Mouse (Mus musculus) gastrocnemius, postnatal 25 days (tissue): ENCODE data around the gene Mex3d. TPM values are rescaled to one million over a fixed set of nuclear protein-coding genes. Genes with fewer than 3 reads are reported as not detected.

Experiments
- DNase-seq: peaks from one replicate; pipeline ENCODE4 v3.0.0; 2022
- total RNA-seq, 2 experiments: library from RNA; stranded (reverse); gene quantifications; 1 replicate in 1 of 2; 2 replicates in 1 of 2; pipeline ENCODE4 v1.2.3; 2021

Mex3d gene
- total RNA-seq, 2 experiments from 2014 or later, result 3.9 to 4.3 TPM

DNA sequence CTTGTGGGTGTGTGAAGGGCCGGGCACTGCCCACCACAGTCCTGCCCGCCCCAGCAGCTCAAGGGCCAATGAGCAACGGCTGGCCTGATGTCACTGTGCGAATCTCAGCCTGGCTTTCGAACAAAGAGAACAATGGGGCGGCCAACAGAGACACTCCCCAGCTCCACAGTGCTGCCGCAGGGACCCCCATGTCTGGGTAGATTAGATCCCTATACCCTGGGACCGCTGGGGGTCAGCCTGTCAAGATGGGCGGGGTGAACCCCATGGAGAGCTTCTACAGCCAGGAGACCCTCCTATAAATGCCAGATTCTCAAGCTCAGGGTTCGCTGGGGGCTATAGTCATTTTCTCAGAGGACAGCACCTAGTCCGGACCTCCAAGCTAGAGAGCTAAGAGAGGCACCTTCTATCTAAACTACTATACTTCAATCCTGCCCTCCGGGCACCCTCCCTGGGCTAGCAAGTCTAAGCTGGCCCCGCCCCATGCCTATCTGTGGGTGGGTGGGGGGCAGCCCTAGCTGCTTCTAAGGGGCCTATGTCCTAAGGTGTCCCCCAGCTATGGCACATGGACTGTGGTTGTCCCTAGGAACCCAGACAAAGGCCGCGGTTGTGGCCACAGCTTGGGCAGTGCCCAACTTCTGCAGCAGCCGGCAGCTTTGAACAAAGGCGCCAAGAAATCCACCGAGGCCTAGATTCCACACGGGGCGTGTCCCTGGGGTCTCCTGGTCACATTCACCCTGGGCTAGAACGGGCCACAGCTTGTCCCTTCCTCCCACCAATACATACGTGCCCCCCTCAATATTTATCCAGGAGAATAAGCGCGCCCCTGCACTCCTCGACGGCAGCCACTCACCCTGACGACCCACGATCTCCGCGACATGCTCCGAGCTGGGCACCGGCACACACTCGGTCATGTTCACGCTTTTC, 1.4 kb downstream of the Mex3d start:
- DNase-seq, result no peak

- no peak for DNase-seq
These were observed 2.1 kb downstream of the Mex3d start for GRCm38 (mm10) chr10:80385310-80385709.

DNA sequence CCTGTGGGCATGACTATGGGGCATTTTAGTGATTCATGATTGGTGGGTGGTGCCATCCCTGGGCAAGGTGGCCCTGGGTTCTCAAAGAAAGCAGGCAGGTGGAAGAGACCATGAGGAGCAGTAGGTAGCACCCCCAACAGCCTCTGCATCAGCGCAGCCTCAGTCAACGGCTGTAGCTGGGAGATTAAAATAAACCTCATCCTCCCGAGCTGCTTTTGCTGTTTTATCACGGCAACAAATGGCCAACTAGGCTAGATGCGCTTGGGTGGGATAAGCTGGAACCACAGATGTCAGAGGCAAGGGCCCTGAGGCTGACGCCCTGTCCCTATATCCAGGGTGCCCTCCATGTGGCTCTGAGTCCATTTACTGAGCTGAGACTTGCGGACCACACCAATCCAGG, 2.8 kb downstream of the Mex3d start:
- no peak for DNase-seq

GRCm38 (mm10) chr10:80384115-80384639, 3.3 kb downstream of the Mex3d start:
- no peak for DNase-seq

- no peak for DNase-seq
These were observed 4.0 kb downstream of the Mex3d start for GRCm38 (mm10) chr10:80383431-80383830.

DNA sequence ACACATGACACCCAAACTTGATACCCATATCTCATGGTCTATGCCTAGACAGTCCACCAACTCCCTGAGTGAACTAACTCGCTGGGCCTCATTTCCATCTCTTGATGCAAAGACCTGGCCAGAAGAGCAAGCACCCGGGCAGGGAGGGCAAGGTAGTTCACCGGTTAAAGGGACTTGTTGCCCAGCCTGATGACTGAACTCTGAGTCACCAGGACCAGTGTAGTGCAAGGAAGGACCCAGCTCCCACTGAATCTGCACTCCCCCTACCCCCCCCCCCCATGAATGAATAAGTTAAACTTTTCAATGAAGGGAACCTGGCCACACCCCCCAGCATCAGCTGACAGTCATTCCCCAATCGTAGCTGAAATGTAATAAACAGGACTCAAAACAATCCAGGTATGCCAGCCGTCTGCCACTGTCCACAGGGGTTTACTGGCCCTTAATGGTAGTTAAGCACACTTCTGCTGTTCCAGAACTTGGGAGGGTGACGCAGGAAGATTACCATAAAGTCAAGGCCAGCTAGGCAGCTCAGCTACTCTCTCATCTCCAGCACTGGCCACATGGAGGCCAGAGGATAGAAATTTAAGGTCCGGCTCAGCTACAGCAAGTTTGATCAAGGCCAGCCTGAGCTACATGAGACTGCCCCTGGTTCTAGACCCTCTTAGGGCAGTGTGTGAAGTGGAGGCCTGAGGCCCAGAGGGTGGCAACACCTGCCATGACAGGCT, 4.7 kb downstream of the Mex3d start:
- no peak for DNase-seq

DNA sequence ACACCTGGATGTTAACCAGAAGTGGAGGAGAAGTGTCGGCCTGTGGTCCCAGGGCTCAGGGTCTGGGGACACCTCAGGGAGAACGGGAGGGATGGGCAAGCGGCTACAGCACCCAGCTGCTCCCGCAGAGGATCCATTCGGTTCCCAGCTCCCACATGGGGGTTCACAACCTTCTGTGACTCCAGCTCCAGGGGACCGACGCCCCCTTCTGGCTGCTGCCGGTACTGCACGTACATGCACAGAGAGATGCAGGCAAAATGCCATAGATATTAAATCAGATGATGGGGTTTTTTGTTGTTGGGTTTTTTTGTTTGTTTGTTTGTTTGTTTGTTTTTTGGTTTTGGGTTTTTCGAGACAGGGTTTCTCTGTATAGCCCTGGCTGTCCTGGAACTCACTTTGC, 9.7 kb downstream of the Mex3d start:
- DNase-seq, result no peak

- DNase-seq, result peak; percentile 82
These were observed 11.3 kb downstream of the Mex3d start for GRCm38 (mm10) chr10:80376160-80376559.

DNA sequence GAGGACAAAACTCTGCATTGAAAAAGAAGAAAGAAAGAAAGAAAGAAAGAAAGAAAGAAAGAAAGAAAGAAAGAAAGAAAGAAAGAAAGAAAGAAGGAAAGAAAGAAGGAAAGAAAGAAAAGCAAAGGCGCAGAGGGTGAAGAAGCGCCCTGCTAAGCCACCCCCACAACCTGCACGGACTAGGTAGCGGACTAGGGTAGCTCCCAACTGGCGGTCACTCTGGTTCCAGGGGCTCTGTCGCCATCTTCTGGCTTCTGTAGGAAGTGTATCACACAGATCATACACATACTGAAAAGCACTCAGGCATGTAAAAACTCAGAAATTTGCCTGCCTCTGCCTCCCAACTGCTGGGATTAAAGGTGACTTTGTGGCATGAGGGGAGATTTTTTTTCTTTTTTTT, 13.4 kb downstream of the Mex3d start:
- DNase-seq, result peak; percentile 55

- DNase-seq, result no peak
These were observed 14.8 kb downstream of the Mex3d start for GRCm38 (mm10) chr10:80372706-80373105.

DNA sequence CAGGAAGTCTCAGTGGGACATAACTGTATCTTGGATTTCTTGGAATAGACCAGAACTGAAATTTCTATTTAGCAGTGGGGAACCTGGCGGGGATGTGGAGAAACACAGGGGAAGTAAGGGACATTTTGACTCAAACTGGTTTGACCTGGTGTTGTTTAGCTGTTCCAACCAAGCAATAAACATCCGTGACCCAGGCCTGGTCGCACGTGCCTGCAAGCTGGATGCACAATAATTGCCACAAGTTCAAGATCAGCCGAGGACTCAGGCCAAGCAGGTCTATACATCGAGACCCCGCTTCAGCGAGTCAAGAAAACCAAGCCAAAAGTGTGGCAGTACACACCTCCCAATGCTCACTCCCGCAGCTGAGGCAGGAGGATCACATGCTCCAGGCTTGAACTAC, 15.5 kb downstream of the Mex3d start:
- DNase-seq, result no peak

DNA sequence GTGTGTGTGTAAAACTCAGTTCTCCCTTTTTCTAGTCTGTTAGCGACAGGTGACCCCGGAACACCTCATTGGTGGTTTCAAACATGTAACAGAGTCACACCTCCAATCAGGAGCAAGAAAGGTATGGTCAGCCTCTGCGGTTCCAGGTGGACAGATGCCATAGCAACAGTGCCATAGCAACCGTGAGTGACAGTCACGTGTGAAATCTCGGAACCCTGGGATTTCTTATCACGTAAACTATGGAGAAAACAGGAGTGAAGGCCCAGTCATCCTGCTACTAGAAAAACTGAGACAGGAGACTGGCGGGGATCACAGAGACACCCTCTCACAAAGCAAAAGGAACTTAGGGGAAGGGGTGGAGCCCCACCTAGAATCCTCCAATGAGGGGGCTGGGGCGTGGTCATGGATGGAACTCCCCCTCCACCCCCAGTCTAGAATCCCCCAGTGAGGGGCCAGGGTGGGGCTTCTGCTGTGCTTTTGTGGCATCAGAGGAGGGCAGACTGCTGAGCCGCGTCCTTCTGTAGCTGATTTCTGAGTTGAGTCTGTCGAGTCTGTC, 16.0 kb downstream of the Mex3d start:
- DNase-seq, result no peak

DNA sequence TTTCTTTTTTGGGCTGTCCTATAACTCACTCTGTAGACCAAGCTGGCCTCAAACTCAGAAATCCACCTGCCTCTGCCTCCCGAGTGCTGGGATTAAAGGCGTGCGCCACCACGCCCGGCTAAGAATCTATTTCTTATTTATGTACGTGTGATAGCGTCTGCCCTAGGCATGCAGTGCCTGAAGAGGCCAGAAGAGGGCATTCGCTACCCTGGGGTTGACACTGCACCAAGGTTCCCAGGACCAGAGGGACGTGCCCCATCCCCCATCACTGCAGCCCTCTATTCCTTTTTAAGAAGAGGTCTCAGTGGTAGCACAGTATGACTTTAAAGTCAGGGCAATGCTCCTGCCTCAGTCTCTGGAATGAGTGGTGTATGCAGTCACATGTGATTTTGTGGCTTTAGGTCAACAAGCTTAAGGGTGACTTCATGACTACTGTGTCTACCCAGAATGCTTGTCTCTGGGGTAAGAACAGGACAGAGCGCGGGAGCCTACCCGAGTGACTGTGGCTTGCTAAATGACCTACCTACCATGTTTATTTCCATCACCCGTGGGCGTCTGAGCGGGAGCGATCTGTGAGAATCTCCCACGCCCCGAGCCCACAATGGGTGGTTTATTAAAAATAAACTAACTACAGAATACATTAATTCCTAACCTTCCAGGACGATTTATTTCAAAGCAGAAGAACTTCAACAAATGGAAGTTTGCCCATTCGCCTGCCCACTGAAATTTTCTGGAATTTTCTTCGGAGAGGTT, 17.3 kb downstream of the Mex3d start:
- DNase-seq, result no peak

- DNase-seq, result no peak
These were observed 19.1 kb downstream of the Mex3d start for GRCm38 (mm10) chr10:80368392-80368791.

DNA sequence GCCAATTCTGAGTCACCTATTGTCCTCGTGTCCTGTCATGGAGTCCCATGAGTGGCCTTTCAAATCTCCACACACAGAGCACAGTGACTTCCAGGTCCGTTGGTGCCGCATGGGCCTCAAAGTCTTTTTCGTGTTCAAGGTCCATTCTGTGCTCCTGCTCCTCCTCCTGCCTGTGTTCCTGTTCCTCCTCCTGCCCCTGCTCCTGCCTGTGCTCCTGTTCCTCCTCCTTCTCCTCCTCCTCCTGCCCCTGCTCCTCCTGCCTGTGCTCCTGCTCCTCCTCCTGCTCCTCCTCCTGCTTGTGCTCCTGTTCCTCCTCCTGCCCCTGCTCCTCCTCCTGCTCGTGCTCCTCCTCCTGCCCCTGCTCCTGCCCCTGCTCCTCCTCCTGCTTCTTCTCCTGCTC, 19.5 kb downstream of the Mex3d start:
- no peak for DNase-seq

DNA sequence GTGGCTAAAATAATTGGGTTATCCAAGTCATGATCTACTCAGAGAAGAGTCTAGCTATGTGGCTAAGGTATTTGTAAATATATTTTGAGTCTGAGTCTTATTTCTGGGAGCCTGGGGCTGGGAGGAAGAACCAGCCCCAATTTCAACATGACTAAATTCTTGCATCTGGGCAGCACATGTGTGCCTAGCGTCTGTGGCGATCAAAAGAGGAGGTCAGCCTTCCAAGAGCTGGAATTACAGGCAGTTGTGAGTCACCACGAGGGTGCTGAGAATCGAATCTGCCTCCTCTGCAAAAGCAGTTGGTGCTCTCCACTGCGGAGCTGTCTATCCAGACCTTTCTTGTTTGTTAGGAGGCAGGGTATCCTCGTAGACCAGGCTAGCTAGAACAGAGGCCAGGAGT, 21.7 kb downstream of the Mex3d start:
- DNase-seq, result no peak

- no peak for DNase-seq
These were observed 23.7 kb downstream of the Mex3d start for GRCm38 (mm10) chr10:80363734-80364133.

DNA sequence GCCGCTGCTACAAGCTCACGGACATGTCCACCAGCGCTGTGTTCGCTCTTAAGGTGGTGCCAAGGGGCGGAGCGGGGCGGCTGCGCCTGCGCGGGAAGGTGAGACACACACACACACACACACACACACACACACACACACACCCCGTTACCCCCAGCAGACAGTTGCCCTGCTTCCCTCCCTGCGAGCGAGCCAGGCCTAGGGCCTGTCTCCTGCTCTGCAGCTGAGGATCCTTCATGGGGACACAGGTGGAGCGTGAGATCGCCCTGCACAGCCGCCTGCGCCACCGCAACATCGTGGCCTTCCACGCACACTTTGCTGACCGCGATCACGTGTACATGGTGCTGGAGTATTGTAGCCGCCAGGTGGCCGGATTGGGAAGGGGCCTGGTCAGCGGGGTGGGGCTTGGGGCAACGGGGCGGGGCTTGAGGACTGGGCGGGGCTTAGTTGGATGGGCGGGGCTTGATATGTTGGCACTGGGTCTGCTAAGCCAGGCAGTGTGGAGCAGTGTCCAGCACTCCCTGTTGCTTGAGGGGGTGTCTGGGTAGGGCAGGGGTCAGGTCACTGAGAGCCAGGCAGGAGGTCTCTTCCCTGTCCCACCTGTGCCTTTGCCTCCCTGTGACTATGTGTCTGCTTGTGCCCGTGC, 29.3 kb downstream of the Mex3d start:
- DNase-seq, result no peak

- DNase-seq, result no peak
These were observed 30.1 kb downstream of the Mex3d start for GRCm38 (mm10) chr10:80357336-80357735.

DNA sequence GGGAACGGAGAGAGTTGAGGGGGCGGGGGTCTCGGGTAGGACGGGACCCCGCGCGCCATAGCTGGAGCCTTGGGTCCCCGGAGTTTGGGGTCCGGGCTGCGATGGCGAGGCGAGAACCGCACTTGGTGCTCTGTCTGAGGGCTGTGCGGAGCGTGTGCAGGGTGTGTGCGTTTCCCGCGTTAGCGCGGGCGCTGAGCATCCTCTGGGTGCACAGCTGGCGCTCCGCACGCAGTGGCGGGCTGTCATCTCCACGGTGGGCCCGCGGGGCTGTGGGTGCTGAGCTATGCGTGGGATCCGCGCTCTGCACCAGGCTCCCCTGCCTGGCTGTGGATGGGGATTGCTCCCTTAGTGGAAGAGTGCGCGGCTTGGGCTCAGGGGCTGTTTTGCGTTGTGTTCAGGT, 30.7 kb downstream of the Mex3d start:
- DNase-seq, result no peak

- DNase-seq, result no peak
These were observed 31.3 kb downstream of the Mex3d start, which contains the start of gene Plk5 for GRCm38 (mm10) chr10:80356001-80356682. Gene Plk5 (plus strand): TSS chr10:80356459.
